Mouse (Mus musculus) C3H10T1/2 (cell line): Measurements from ENCODE around the gene Dnaic2. TPM values are rescaled to one million over a fixed set of nuclear protein-coding genes. Genes with fewer than 3 reads are reported as not detected.

ENCODE experiments used
- polyA plus RNA-seq, 2 experiments: library from polyadenylated mRNA; unstranded; fragments of >200 nt; fragmentation: generic; extraction: Trizol; gene quantifications; one replicate each; pipeline ENCODE4 v1.2.1; 2012; ENCODE audit warnings: missing spikeins in 2 of 2

Dnaic2 gene
- 1 to 10 TPM in 1 of 2 experiments, under 1 TPM in 1; 0.15 to 6.6 TPM for polyA plus RNA-seq

GRCm38 (mm10) chr11:114726965-114727825, at the start of gene Dnaic2:
Gene Dnaic2 (plus strand): TSS chr11:114727408.

GRCm38 (mm10) chr11:114764820-114765818, 37.9 kb downstream of the Dnaic2 start, which contains the start of gene Kif19a:
Gene Kif19a (plus strand): TSS chr11:114765388.

GRCm38 (mm10) chr11:114795848-114796322, 68.7 kb downstream of the Dnaic2 start, which contains the start of gene Btbd17:
Gene Btbd17 (minus strand): TSS chr11:114795945.

GRCm38 (mm10) chr11:114798624-114799023, 71.4 kb downstream of the Dnaic2 start, which contains the start of gene Gpr142:
Gene Gpr142 (plus strand): TSS chr11:114798924.

Other genes with a start within 250 kb of the Dnaic2 start
- gene Rpl38, start 58.9 kb upstream of the Dnaic2 start, polyA plus RNA-seq = 1,000 to 10,000 TPM; 9,147 to 9,201 TPM
- gene Ttyh2, start 52.0 kb upstream of the Dnaic2 start, polyA plus RNA-seq = 10 to 100 TPM; 13.1 to 60.6 TPM
- gene Kif19a, start 38.0 kb downstream of the Dnaic2 start, polyA plus RNA-seq = under 1 TPM in 1 of 2 experiments, not detected in 1; 0.06 TPM
- under 1 TPM in 1 of 2 experiments, not detected in 1; 0.70 TPM for gene Btbd17, start 68.5 kb downstream of the Dnaic2 start, polyA plus RNA-seq
- not detected for gene Gpr142, start 71.5 kb downstream of the Dnaic2 start, polyA plus RNA-seq
- not detected for gene Gprc5c, start 123.7 kb downstream of the Dnaic2 start, polyA plus RNA-seq
- not detected for gene Cd300a, start 162.6 kb downstream of the Dnaic2 start, polyA plus RNA-seq
- gene Cd300lb, start 207.0 kb downstream of the Dnaic2 start, polyA plus RNA-seq = under 1 TPM; 0.04 to 0.23 TPM
- not detected for gene Cd300c, start 241.7 kb downstream of the Dnaic2 start, polyA plus RNA-seq